Mouse (Mus musculus): ENCODE measurements around the gene Rab5c.

Rab5c gene

GRCm38 (mm10) chr11:100697921-100698320 lies 40.1 kb downstream of the Rab5c start:
- DNase-seq (ENCODE audit: low spot score), result no peak

DNA sequence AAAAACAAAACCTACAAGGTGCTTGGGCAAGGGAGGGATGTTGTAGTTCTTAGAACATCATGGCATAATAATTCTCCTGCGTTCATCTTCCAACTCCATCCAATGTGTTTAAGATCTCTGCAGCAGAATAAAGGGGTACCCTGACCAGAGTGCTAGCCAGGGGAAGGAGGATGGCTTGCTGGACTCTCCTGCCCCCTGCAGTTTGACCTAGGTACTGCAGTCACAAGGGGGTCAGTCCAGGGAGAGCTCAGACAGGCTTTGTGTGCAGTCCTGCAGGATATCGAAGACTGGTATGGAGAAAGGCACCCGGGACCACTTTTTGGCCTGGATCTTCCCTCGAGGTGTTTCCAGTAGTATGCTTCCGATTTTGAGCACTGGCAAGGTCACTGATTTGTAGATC lies 43.1 kb downstream of the Rab5c start:
- DNase-seq (ENCODE audit: low spot score), result no peak

GRCm38 (mm10) chr11:100693154-100693553 lies 44.9 kb downstream of the Rab5c start:
- DNase-seq (ENCODE audit: low spot score), result no peak

- DNase-seq (ENCODE audit: low spot score), result no peak
Observed at GRCm38 (mm10) chr11:100692164-100692616, 45.8 kb downstream of the Rab5c start, which contains the start of gene Zfp385c. Zfp385c (minus strand) TSS chr11:100692455.

DNA sequence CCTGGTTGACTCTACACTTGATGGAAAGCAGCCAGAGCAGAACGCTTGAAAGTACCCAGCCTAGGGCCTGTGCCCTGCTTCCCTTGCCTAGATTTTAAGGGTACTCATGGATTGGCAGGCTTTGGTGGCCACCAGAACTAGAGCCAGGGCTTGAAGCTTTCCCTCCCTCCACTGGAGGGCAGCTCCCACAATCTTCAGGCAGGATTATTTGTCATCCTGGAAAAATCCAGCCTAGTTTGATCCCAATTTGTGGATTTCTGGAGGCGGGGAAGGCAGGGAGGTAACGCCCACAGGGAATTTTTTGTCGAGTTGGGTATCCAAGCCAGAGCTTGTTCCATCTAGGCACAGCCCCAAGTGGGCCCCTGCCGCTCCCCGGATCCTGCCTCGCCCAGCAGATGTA lies 47.6 kb downstream of the Rab5c start:
- DNase-seq (ENCODE audit: low spot score), result no peak

DNA sequence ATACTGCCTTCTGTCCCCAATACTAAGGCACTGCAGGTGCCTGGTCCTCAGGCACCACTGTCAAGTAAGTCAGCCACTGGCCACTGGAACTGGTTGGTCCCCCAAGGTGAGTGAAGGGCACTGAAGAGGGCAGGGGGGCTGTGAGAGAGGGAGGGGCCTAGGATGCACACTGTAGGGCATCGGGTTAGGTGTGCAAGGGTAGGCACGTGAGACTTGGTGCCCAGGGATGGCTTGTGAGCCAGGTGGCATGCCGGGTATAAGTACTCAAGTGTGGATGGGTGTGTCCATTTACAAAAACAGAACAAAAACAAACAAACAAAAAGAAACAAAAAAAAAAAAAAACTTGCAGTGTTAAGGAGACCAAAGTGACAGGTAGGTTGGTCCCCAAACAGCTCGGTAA lies 49.6 kb downstream of the Rab5c start:
- no peak for DNase-seq (ENCODE audit: low spot score)

- no peak for DNase-seq (ENCODE audit: low spot score)
Observed at GRCm38 (mm10) chr11:100687265-100687664, 50.8 kb downstream of the Rab5c start.

- DNase-seq (ENCODE audit: low spot score), result no peak
Observed at GRCm38 (mm10) chr11:100685371-100685770, 52.6 kb downstream of the Rab5c start.

DNA sequence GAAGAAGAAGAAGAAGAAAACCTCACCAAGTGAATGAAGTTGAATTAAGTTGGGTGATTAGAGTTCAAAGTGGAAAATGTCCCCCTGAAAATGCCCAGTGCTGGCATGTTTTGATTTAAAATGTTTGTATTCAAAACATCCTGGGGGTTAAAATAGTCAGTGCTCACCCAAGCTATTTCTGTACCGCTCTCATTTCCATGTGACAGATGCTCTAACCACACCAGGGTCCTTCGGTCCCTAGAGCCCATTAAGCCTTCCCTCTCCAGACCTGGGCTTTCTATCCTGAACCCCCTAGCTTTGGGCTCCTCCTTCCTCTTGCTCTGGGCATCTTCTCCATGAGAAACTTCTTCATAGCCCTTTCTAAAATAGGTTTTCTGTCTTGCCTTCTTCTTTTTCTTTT lies 53.9 kb downstream of the Rab5c start:
- no peak for DNase-seq (ENCODE audit: low spot score)

DNA sequence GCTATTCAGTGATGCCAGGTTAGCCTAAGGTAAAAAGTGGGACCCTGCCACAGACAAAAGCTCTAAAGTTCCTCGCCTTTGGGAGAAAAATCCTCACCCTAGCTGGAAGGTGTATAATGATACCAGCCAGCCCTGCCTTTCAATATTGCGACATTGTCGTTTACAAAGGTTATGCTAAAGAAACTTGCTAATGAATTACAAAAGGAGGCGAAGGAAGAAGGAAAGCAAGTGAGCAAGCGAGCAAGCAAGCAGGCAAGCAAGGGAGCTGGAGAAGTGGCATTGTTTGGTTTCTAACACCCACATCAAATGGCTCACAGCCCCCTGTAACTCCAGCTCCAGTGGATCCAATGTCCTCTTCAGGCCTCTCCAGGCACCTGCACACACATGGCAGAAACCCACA lies 55.5 kb downstream of the Rab5c start:
- DNase-seq (ENCODE audit: low spot score), result no peak

DNA sequence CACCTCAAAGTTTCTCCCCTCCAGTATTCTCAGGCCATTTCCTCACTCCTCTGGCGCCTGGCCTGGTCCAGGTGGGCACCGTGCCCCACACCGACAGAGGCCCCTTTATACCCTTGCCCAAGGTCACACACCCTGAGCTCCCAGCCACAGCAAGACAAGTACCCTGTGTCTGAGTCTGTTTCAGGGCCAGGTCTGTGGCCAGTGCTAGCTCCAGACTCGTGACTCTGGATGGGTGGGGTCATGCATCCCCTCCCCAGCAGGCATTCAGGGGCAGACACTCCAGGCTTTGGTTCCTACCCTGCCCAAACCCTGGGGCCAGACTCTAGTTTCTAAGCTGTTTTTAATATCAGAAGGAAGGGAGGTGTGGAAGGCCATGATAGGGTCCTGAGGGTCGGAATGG lies 56.2 kb downstream of the Rab5c start:
- no peak for DNase-seq (ENCODE audit: low spot score)

GRCm38 (mm10) chr11:100677810-100678209 lies 60.2 kb downstream of the Rab5c start:
- DNase-seq (ENCODE audit: low spot score), result no peak

DNA sequence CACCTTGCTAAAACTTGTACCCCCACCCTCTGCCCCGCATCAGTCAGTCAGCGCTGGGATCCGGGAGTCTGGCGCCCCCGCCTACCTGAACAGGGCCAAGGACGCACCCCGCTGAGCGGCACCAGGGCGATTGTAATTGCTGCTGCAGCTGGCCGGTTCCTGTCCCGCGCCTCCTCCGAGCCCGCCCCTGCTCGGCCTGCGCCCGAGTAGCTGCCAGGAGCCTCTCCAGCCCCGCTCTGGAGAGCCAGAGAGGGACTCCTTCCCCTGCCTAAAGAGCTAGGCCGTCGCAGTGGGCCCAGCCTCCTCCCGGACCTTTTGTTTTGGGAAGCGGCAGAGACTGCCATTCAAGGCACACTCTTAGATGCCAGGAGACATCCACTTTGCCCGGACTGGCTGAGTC lies 64.8 kb downstream of the Rab5c start:
- DNase-seq (ENCODE audit: low spot score), result no peak

DNA sequence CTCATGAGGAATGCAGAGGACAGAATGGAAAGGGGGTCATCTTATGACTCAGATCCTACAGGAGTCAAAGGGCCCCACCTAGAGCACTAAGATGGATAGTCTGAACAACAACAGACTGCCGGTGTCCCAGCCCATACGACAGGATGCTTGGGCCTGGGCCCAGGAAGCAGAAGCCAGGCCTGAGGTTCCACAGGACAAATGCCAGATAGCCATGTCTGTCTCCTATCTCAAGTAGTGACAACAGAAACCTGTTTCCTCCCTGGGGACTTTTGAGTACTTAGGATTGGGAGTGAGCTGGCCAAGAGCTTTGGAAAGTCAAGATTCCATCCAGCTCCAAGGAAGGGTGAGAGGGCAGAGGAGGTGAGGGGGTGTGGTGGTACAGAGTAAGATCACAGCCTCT lies 66.1 kb downstream of the Rab5c start:
- no peak for DNase-seq (ENCODE audit: low spot score)

DNA sequence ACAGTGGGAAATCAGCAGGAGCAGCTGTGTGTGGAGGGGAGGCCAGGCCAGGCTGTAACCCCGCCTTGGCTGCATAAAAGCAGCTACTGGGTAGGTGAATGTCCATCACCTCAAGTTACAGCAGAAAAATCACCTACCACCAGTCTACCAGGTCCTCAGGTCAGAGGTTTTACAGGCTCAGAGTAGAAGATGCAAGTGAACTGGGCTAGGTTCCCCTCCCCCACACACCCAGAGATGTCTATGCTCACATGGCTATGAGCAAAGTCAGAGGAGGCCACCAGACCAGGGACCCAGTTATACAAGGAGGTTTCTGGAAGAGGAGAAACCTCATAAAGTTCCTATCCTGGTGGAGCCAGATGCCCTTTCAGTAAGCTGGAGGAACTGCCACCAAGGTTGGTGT lies 67.0 kb downstream of the Rab5c start:
- no peak for DNase-seq (ENCODE audit: low spot score)

Measured in layer of hippocampus, adult 9-10 months (tissue).